Mouse (Mus musculus): ENCODE measurements around the gene Dock4. TPM values are rescaled to one million over a fixed set of nuclear protein-coding genes. Genes with fewer than 3 reads are reported as not detected.

Gene Dock4
- total RNA-seq (2021): 10 to 100 TPM; 14.5 to 15.5 TPM
- polyA plus RNA-seq (2012; rRNA removed): 4.3 and 4.7 TPM in 2 replicates
- long read RNA-seq, partial matches to known transcripts: 1 of 1 reads
- long read RNA-seq, other reads (novel, unspliced or antisense): 0 of 1 reads

- peak; percentile 99 for DNase-seq
Measured at GRCm38 (mm10) chr12:40445648-40446449, at the start of gene Dock4, which contains the start of gene Zfp277. TSS of gene Dock4 (plus strand) at chr12:40445952. TSS of gene Zfp277 (minus strand) at chr12:40445902.

GRCm38 (mm10) chr12:40398916-40399315 lies 46.8 kb upstream of the Dock4 start:
- DNase-seq: no peak

GRCm38 (mm10) chr12:40399386-40399785 lies 46.4 kb upstream of the Dock4 start:
- no peak for DNase-seq

- DNase-seq: no peak
Measured at GRCm38 (mm10) chr12:40399812-40400211, 45.9 kb upstream of the Dock4 start.

- DNase-seq: no peak
Measured at GRCm38 (mm10) chr12:40414682-40415311, 31.0 kb upstream of the Dock4 start.

GRCm38 (mm10) chr12:40415312-40415925 lies 30.3 kb upstream of the Dock4 start:
- DNase-seq: peak; percentile 71

GRCm38 (mm10) chr12:40417257-40417656 lies 28.5 kb upstream of the Dock4 start:
- DNase-seq: no peak

- DNase-seq: no peak
Measured at GRCm38 (mm10) chr12:40424991-40425390, 20.8 kb upstream of the Dock4 start.

- no peak for DNase-seq
Measured at GRCm38 (mm10) chr12:40427606-40428005, 18.1 kb upstream of the Dock4 start.

GRCm38 (mm10) chr12:40429976-40430375 lies 15.8 kb upstream of the Dock4 start:
- no peak for DNase-seq

- DNase-seq: no peak
Measured at GRCm38 (mm10) chr12:40431075-40431474, 14.7 kb upstream of the Dock4 start.

GRCm38 (mm10) chr12:40434101-40434500 lies 11.7 kb upstream of the Dock4 start:
- peak; percentile 54 for DNase-seq

GRCm38 (mm10) chr12:40438049-40438448 lies 7.7 kb upstream of the Dock4 start:
- no peak for DNase-seq

- no peak for DNase-seq
Measured at GRCm38 (mm10) chr12:40445206-40445605, 546 bp upstream of the Dock4 start.

- DNase-seq: peak; percentile 73
Measured at GRCm38 (mm10) chr12:40446450-40447381, 964 bp downstream of the Dock4 start.

- DNase-seq: no peak
Measured at GRCm38 (mm10) chr12:40447561-40448355, 2.0 kb downstream of the Dock4 start.

GRCm38 (mm10) chr12:40449119-40449795 lies 3.5 kb downstream of the Dock4 start:
- no peak for DNase-seq

- no peak for DNase-seq
Measured at GRCm38 (mm10) chr12:40456517-40456916, 10.8 kb downstream of the Dock4 start.

GRCm38 (mm10) chr12:40458977-40459376 lies 13.2 kb downstream of the Dock4 start:
- DNase-seq: peak; percentile 65

GRCm38 (mm10) chr12:40459673-40460265 lies 14.0 kb downstream of the Dock4 start:
- DNase-seq: no peak

Measured in adrenal gland, adult 2 months (tissue).